Mouse (Mus musculus) liver, embryonic 14.5 days (tissue): ENCODE results near the gene 2510039O18Rik. TPM values are rescaled to one million over a fixed set of nuclear protein-coding genes. Genes with fewer than 3 reads are reported as not detected.

ENCODE experiments used
- ATAC-seq: fragments of 200-750 bp; cut with Nextera tagmentation; 2 replicates; pipeline ENCODE4 v1.8.0; 2017; ENCODE audit warnings: moderate number of reproducible peaks, mild to moderate bottlenecking, moderate library complexity; ENCODE audit not compliant: insufficient read depth
- DNase-seq, 3 experiments: peaks; one replicate each; pipeline ENCODE4 v3.0.0-alpha.2; 2012 to 2013; ENCODE audit warnings: low read depth in 3 of 3, low spot score in 3 of 3
- H3K27ac ChIP-seq: fragments of 300-500 bp; sonication (generic); 2 replicates; pipeline ENCODE4 v1.5.1; 2014; ENCODE audit warnings: moderate library complexity, mild to moderate bottlenecking, control low read depth, inconsistent platforms
- H3K27me3 ChIP-seq: fragments of 300-500 bp; sonication (generic); 2 replicates; pipeline ENCODE4 v1.6.1; 2014; ENCODE audit warnings: mild to moderate bottlenecking, low read length, moderate library complexity; ENCODE audit not compliant: control insufficient read depth, insufficient read depth
- H3K36me3 ChIP-seq: fragments of 300-500 bp; sonication (generic); replicated peaks from 2 replicates; pipeline ENCODE4 v1.6.1; 2014; ENCODE audit warnings: low read depth; ENCODE audit not compliant: control insufficient read depth, insufficient read depth
- H3K4me1 ChIP-seq, 2 experiments: fragments of 200-500 bp in 1 of 2; fragments of 300-500 bp in 1 of 2; sonication (generic) in 1 of 2; replicated peaks; 2 replicates each; pipeline ENCODE4 v1.6.1; 2012 to 2014; ENCODE audit warnings: antibody characterized with exemption in 1 of 2, inconsistent platforms in 1 of 2, low read length in 1 of 2; ENCODE audit not compliant: control insufficient read depth in 2 of 2, insufficient read depth in 2 of 2
- H3K4me2 ChIP-seq: fragments of 300-500 bp; sonication (generic); 2 replicates; pipeline ENCODE4 v1.6.1; 2014; ENCODE audit warnings: low read depth, mild to moderate bottlenecking, control low read depth, moderate library complexity
- H3K4me3 ChIP-seq, 2 experiments: fragments of 200-500 bp in 1 of 2; fragments of 300-500 bp in 1 of 2; sonication (generic) in 1 of 2; 2 replicates each; pipeline ENCODE4 v1.5.1; 2012 to 2014; ENCODE audit warnings: low read depth in 2 of 2, low read length in 2 of 2, mild to moderate bottlenecking in 2 of 2, control low read depth in 1 of 2, inconsistent platforms in 1 of 2, moderate library complexity in 1 of 2; ENCODE audit not compliant: insufficient read depth in 1 of 2
- H3K9ac ChIP-seq: fragments of 300-500 bp; sonication (generic); replicated peaks from 2 replicates; pipeline ENCODE4 v1.6.1; 2014; ENCODE audit warnings: mild to moderate bottlenecking, control low read depth, moderate library complexity
- H3K9me3 ChIP-seq: fragments of 300-500 bp; sonication (generic); 2 replicates; pipeline ENCODE4 v1.6.1; 2016; ENCODE audit warnings: low read length, mixed read lengths; ENCODE audit not compliant: control insufficient read depth
- CTCF ChIP-seq: IDR thresholded peaks from 2 replicates; pipeline ENCODE4 v1.5.1; 2016; ENCODE audit warnings: antibody characterized with exemption, low read depth, control low read depth
- EP300 ChIP-seq: IDR thresholded peaks from 2 replicates; pipeline ENCODE4 v1.6.1; 2016; ENCODE audit warnings: antibody characterized with exemption, low read depth
- WGBS: fragments of 180-500 bp; shearing (Covaris S2); extraction: QIAGEN DNeasy Blood & Tissue Kit; methylation state at CpG from one replicate; pipeline ENCODE4 v1.1.7; 2014; ENCODE audit not compliant: insufficient replicate concordance; 5-methylcytosine and 5-hydroxymethylcytosine counted together
- polyA plus RNA-seq, 2 experiments: library from polyadenylated mRNA; depleted of rRNA in 1 of 2; stranded (reverse) in 1 of 2; unstranded in 1 of 2; fragments of >200 nt; fragmentation: Nextera tagmentation in 1 of 2; extraction: Ambion mirVana in 1 of 2; gene quantifications; 2 replicates each; pipeline versions ENCODE4 v1.2.1 to v1.2.3; 2012 to 2014

Gene 2510039O18Rik
- polyA plus RNA-seq, 2 experiments = 7.8 to 18.8 TPM

- no peaks in the 10 kb centered on the region for H3K27me3 ChIP-seq
- no peak for DNase-seq
- no peak overlapping the region for H3K27ac ChIP-seq
- peaks cover 23% of the 10 kb centered on the region for H3K36me3 ChIP-seq
- no peaks in the 10 kb centered on the region for H3K9me3 ChIP-seq
- TF ChIP-seq EP300 (no peak), CTCF (no peak)
- H3K9ac ChIP-seq = no peak overlapping the region
- H3K4me2 ChIP-seq = no peak overlapping the region
- H3K4me1 ChIP-seq = peaks cover under 1 to 3% of the 10 kb centered on the region in 2 experiments; a peak in 1 of 4 replicates
- 76% methylated on average over 2 of the region's 2 CpGs for WGBS
- ATAC-seq = no peak
- H3K4me3 ChIP-seq = no peak overlapping the region
Observed at GRCm38 (mm10) chr4:147947511-147947910, 6.8 kb downstream of the 2510039O18Rik start.

GRCm38 (mm10) chr4:147953590-147953989, 12.9 kb downstream of the 2510039O18Rik start:
- no peak for TF ChIP-seq EP300
- TF ChIP-seq CTCF = peak; percentile 73
- Histone ChIP-seq H3K4me2 (no peak overlapping the region), H3K36me3 (no peaks in the 10 kb centered on the region), H3K27ac (no peak overlapping the region), H3K27me3 (no peaks in the 10 kb centered on the region), H3K9ac (no peak overlapping the region), H3K9me3 (no peaks in the 10 kb centered on the region), H3K4me1 (no peaks in the 10 kb centered on the region), H3K4me3 (no peak overlapping the region)
- DNase-seq (no peak), ATAC-seq (no peak)
- 6% methylated on average over 4 of the region's 4 CpGs for WGBS

GRCm38 (mm10) chr4:147957141-147957540, 16.4 kb downstream of the 2510039O18Rik start:
- H3K4me2 ChIP-seq = no peak overlapping the region
- H3K9me3 ChIP-seq = no peaks in the 10 kb centered on the region
- H3K9ac ChIP-seq = no peak overlapping the region
- H3K27ac ChIP-seq = no peak overlapping the region
- H3K4me3 ChIP-seq = no peak overlapping the region
- H3K27me3 ChIP-seq = no peaks in the 10 kb centered on the region
- no peak for ATAC-seq
- H3K36me3 ChIP-seq = no peaks in the 10 kb centered on the region
- 36% methylated on average over 11 of the region's 11 CpGs for WGBS
- TF ChIP-seq EP300 (no peak), CTCF (no peak)
- H3K4me1 ChIP-seq = no peaks in the 10 kb centered on the region
- no peak for DNase-seq

- Histone ChIP-seq H3K9ac (no peak overlapping the region), H3K27me3 (no peaks in the 10 kb centered on the region), H3K4me2 (no peak overlapping the region), H3K4me3 (no peak overlapping the region), H3K36me3 (no peaks in the 10 kb centered on the region), H3K27ac (no peak overlapping the region), H3K4me1 (no peaks in the 10 kb centered on the region), H3K9me3 (no peaks in the 10 kb centered on the region)
- WGBS = 26% methylated on average over 6 of the region's 6 CpGs
- TF ChIP-seq EP300 (no peak), CTCF (peak; percentile 85)
- ATAC-seq = peak; percentile 51; the same call in 1 of the 2 replicates
- DNase-seq = peak; percentile 52 to 57 (median 56)
Observed at GRCm38 (mm10) chr4:147959881-147960831, 19.5 kb downstream of the 2510039O18Rik start.

GRCm38 (mm10) chr4:147962781-147963180, 22.1 kb downstream of the 2510039O18Rik start:
- no peak overlapping the region for H3K4me3 ChIP-seq
- no peak overlapping the region for H3K4me2 ChIP-seq
- no peak overlapping the region for H3K27ac ChIP-seq
- no peak for TF ChIP-seq CTCF
- no peaks in the 10 kb centered on the region for H3K36me3 ChIP-seq
- H3K9me3 ChIP-seq = no peaks in the 10 kb centered on the region
- no peaks in the 10 kb centered on the region for H3K4me1 ChIP-seq
- H3K9ac ChIP-seq = no peak overlapping the region
- ATAC-seq (no peak), DNase-seq (no peak)
- H3K27me3 ChIP-seq = no peaks in the 10 kb centered on the region
- 42% methylated on average over 6 of the region's 6 CpGs for WGBS
